Mouse (Mus musculus): Measurements from ENCODE around the gene Rbbp8nl. TPM values are rescaled to one million over a fixed set of nuclear protein-coding genes. Genes with fewer than 3 reads are reported as not detected.

The Rbbp8nl gene
- total RNA-seq (2021) = not detected
- long read RNA-seq = 0 reads

GRCm38 (mm10) chr2:180289440-180290108, at the start of gene Rbbp8nl:
Gene Rbbp8nl (minus strand): TSS chr2:180289879.
- DNase-seq (ENCODE audit: low spot score in 2 of 2) = no peak

- no peak for DNase-seq (ENCODE audit: low spot score in 2 of 2)
These were observed 44.9 kb upstream of the Rbbp8nl start, which contains the start of gene Gata5 for GRCm38 (mm10) chr2:180334551-180334986. Gene Gata5 (minus strand): TSS chr2:180334699.

DNA sequence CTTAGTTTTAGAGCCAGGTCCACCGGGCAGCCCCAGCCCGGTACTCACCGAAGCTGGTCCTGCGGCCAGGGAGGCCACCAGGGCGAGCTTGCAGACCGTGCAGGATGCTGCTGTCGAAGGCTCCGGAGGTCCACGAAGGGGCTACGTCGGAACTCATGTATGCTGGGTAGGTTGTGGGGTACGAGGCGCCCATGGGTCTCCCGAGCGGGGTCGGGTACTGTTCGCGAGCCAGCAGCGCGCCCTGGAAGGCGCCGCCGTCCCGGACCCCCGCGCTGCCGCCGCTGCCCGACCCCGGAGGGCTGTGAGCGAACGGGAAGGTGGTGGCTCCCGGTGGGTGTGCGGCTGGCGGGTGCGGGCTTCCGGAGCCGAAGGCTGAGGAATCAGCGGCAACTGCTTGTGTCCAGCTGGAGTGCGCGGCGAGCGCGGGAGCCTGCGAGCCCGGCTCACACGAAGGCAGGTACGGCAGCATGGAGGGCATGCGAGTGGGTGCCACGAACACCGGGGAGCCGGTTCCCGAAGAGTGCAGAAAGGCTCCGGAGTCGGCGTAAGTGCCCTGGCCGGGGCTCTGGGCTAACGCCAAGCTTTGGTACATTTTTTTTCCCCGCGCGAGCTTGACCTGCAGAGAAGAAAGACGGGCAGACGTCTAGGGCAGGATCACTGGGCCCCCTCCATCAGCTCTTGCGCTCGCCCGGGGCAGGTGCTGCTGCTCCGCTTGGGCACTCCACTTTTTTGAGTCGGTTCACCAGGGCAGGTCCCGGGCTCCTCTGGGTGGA, 44.3 kb upstream of the Rbbp8nl start:
- no peak for DNase-seq (ENCODE audit: low spot score in 2 of 2)

DNA sequence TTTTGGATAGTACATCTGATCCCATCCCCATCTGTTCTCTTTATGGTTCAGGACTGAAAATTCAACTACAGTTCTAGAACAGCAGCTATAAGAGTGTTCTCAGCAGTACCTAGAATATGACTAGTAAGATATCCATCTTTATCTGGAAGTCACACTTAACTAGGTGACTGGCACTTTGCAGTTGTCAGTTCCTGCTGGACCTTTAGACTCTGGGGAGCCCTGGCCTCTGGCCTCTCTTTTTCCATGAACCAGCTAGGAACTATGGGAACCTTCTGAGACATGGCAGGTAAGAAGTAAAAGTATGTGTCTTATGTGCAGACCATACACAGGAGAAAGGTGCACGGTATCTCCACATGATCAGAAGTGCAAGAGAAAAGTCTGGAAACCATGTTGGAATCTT, 39.8 kb upstream of the Rbbp8nl start:
- DNase-seq (ENCODE audit: low spot score in 2 of 2) = no peak

DNA sequence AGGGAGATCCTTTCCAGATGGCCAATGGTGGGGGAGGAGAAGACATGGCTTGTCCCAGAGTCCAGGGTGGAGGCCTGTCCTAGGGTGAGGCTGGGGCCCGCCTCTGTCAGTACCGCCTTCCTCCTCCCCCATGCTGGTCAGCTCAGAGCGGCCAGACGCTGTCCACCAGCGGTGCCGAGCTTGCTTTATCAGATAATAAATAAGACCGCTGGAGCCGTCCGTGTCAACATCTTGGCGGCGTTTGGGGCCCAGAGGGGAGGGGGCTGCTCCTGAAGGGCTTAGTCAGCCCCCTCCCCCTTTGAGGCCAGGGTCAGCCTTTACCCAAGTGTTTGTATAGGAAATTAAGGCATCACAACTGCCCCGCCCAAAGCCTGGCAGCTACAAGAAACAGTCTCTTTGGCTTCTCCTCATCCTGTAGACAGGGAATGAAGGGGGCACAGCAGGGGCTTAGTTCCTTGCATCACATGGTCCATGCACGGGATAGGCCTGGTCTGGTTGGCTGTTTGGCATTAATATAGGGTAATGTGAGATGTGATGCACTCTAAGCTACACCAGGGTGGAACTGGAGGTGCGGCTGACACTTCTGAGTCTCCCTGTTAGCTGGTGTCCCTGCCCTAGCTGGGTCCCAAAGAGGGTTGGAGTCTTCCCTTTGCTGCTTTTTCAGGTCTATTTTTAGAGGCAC, 33.1 kb upstream of the Rbbp8nl start:
- DNase-seq (ENCODE audit: low spot score in 2 of 2) = no peak

- no peak for DNase-seq (ENCODE audit: low spot score in 2 of 2)
These were observed 30.5 kb upstream of the Rbbp8nl start for GRCm38 (mm10) chr2:180320216-180320615.

DNA sequence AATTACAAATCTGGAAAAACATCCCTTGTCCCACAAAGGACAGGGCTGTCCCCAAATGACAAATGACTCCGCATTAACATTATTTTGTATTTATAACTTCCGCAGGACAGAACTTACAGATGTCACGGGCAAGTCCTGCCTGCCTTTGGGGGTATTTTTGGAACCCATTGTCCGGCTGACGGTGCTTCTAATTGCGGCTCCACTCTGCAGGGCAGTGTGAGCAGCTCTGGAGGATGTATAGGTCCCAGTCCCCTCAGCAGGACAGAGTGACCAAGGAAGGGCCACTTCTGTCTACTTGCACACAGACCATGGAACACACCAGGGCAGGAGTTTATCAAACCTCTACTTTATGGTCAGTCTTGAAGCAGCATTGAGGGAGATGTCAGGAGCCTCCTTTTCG, 27.9 kb upstream of the Rbbp8nl start:
- DNase-seq (ENCODE audit: low spot score in 2 of 2) = no peak

- DNase-seq (ENCODE audit: low spot score in 2 of 2) = no peak
These were observed 24.6 kb upstream of the Rbbp8nl start for GRCm38 (mm10) chr2:180314292-180314691.

DNA sequence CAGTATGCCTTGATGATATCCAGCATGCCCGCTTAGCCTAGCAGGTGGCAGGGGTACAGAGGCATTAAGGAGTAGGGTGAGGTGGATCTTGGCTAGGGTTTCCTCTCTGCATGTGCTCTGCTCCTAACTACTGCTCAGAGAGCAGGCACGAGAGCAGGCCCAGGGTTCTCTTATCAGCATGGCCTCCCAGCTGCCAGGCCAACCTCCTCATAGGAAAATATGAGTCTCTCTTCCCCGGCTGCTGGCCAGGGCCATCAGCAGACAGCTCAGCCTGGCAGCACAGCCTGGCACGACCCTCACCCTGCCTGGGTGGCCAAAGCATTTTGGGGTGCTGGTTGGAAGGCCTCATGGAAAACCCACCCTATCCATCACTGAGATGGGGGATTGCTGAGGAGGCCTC, 21.5 kb upstream of the Rbbp8nl start:
- no peak for DNase-seq (ENCODE audit: low spot score in 2 of 2)

- no peak for DNase-seq (ENCODE audit: low spot score in 2 of 2)
These were observed 18.0 kb upstream of the Rbbp8nl start for GRCm38 (mm10) chr2:180307680-180308079.

- DNase-seq (ENCODE audit: low spot score in 2 of 2) = no peak
These were observed 16.9 kb upstream of the Rbbp8nl start for GRCm38 (mm10) chr2:180306423-180307168.

DNA sequence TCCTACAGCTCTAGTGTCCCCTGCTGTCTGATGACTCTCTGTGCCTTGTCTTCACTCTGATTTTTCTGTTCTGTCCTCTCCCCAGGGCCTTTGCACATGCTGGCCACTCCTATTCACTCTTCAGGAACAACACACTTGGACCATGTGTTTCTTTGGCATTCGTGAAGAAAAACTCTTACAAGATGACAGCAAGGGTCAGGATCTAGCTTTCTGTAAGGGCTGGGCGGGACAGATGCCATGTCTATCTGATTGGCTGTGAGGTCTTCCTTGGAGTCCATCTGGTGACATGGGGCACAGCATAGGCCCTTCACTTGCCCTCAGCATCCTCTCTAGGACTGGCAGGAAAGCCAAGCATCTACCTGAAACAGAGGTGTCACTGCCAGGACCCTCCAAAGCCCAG, 16.3 kb upstream of the Rbbp8nl start:
- DNase-seq (ENCODE audit: low spot score in 2 of 2) = no peak

DNA sequence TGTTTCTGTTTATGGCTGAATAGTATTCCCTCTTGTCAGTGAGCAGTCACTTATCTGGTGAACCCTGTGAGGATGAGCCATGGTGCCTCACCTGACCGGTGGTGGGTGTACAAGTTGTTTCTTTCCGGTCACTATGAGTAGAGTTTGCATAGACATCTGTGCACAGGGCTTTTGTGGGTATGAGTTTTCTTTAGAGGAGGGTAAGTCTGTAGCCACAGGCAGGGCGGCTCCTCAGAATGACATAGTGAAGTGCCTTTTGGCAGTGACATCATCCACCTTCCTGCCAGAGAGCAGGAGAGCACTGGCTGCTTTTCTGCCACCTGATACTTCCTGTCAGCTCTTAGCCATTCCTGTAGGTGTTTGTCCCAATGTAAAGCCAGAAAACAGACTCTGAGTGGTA, 15.8 kb upstream of the Rbbp8nl start:
- no peak for DNase-seq (ENCODE audit: low spot score in 2 of 2)

- DNase-seq (ENCODE audit: low spot score in 2 of 2) = no peak
These were observed 14.9 kb upstream of the Rbbp8nl start for GRCm38 (mm10) chr2:180304554-180304953.

- no peak for DNase-seq (ENCODE audit: low spot score in 2 of 2)
These were observed 13.8 kb upstream of the Rbbp8nl start for GRCm38 (mm10) chr2:180303468-180303867.

GRCm38 (mm10) chr2:180302201-180302600, 12.5 kb upstream of the Rbbp8nl start:
- no peak for DNase-seq (ENCODE audit: low spot score in 2 of 2)

DNA sequence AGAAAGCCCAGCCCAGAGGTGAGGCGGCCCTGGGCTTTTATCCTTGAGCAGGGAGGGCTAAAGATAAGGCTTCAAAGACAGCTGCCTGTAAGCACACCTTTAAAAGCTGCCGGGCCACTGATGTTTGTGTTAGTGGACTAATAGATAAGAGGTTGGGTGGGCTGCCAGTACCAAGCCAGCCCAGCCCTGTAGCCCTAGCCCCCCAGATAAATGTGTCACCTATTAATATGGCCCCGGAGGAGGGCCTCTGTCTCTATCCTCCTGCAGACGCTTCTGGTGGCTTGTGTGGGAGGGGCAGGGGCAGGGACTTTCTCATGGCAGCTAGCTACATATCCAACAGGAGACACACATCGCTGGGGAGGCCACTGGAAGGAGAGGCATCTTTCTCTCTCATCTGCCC, 11.1 kb upstream of the Rbbp8nl start:
- no peak for DNase-seq (ENCODE audit: low spot score in 2 of 2)

GRCm38 (mm10) chr2:180300252-180300651, 10.6 kb upstream of the Rbbp8nl start:
- DNase-seq (ENCODE audit: low spot score in 2 of 2) = no peak

DNA sequence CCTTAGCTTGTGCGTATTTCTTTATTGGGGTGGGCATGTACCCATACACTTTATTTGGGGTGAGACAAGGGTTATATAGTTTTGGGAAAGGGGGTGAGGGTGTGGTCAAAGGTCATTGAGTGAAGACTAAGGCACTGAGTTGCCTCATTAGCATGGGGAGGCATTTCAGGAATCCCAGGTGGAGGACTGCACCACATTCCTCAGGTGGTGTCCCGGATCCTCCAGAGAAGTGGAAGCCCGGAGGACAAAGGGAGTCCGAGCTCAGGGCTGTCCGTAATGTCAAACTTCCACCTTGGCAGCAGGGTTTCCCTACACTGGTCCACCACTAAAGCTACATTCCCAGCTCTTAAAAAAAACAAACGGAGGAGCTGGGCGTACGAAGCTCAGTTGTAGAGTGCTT, 3.2 kb upstream of the Rbbp8nl start:
- DNase-seq (ENCODE audit: low spot score in 2 of 2) = no peak

DNA sequence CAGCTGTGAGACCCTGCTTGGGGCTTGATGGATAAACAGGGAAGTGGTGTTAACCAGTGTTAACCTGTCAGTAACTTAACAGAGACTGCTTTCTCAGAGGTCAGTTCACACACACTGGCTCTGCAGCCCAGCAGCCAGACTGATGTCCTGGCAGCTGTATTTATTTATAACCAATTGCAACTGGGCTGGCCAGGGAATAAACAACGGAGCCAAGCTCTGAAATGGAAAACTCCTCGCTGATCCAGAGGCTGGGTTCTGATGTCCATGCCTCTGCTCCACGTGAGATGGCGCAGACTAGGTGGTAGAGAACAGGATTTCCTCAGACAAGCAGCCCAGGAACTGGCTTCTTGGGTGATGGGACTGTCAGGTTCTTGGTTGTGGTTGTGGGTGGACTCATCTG, 2.3 kb upstream of the Rbbp8nl start:
- no peak for DNase-seq (ENCODE audit: low spot score in 2 of 2)

- no peak for DNase-seq (ENCODE audit: low spot score in 2 of 2)
These were observed 1.9 kb upstream of the Rbbp8nl start for GRCm38 (mm10) chr2:180291566-180291965.
